Mouse (Mus musculus) skeletal muscle tissue, postnatal 0 days (tissue): Measurements from ENCODE around the gene Acsm3. TPM values are rescaled to one million over a fixed set of nuclear protein-coding genes. Genes with fewer than 3 reads are reported as not detected.

ENCODE experiments used
- polyA plus RNA-seq: library from polyadenylated mRNA; unstranded; fragments of >200 nt; fragmentation: Nextera tagmentation; extraction: Ambion mirVana; gene quantifications from 2 replicates; pipeline ENCODE4 v1.2.1, GENCODE M21; 2015

Acsm3 gene
- polyA plus RNA-seq, result 0.08 and 0.63 TPM in 2 replicates

GRCm38 (mm10) chr7:119760527-119760951 lies at the start of gene Acsm3:
TSS of gene Acsm3 (plus strand) at chr7:119760923.

GRCm38 (mm10) chr7:119720253-119720946 lies 40.3 kb upstream of the Acsm3 start, which contains the start of gene Thumpd1:
TSS of gene Thumpd1 (minus strand) at chr7:119720798.

DNA sequence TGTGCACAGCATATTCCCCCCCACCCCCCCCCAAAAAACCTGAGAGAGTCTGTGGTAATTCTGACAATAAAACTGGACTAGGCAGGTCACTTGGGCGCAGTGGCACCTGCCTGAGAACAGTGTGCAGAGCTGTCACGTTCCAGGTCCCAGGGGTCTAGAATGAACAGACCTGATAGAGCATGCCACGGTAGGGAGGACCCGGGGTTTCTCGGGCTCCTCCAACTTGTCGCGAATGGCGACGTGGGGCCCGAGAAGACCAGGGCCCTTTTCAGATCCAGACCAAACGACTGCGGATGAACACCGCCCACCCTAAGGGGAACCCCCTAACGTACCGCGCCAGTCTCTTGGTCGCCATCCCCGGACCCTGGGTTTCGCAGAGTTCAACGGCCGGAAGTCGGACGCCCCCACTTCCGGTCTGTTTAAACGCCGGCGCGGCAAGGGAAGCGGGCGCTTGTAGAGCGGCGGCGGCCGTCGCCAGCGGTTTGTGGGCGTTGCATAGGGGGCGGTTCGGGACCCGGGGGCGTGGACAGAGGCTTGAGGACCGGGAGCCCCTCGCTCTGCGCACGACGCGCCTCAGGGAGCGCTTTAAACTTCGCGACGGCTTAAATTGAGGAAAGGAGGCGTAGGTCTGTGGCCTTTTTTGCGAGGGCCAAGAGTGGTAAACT lies 33.0 kb downstream of the Acsm3 start, which contains the start of the genes Rexo5 and Eri2:
TSS of gene Rexo5 (plus strand) at position 421 of the 665 bp plus-strand sequence.
TSS of gene Eri2 (minus strand) at position 473 of the 665 bp plus-strand sequence.

Other genes with a start within 250 kb of the Acsm3 start
- 0.09 and 0.49 TPM in 2 replicates for gene Acsm5, start 241.5 kb upstream of the Acsm3 start, polyA plus RNA-seq
- gene Pdilt, start 237.4 kb upstream of the Acsm3 start, polyA plus RNA-seq, result not detected in 2 replicates
- not detected in 2 replicates for gene Acsm2, start 206.6 kb upstream of the Acsm3 start, polyA plus RNA-seq
- not detected in 2 replicates for gene Acsm1, start 153.9 kb upstream of the Acsm3 start, polyA plus RNA-seq
- 0.06 TPM in 1 of 2 replicates, not detected in the other for gene Acsm4, start 70.9 kb upstream of the Acsm3 start, polyA plus RNA-seq
- gene Thumpd1, start 40.1 kb upstream of the Acsm3 start, polyA plus RNA-seq, result 28.6 and 30.5 TPM in 2 replicates
- gene Rexo5, start 33.1 kb downstream of the Acsm3 start, polyA plus RNA-seq, result 2.8 and 5.3 TPM in 2 replicates
- 5.1 and 5.6 TPM in 2 replicates for gene Eri2, start 33.1 kb downstream of the Acsm3 start, polyA plus RNA-seq
- gene Lyrm1, start 134.9 kb downstream of the Acsm3 start, polyA plus RNA-seq, result 8.6 and 10.5 TPM in 2 replicates
- gene Dcun1d3, start 135.4 kb downstream of the Acsm3 start, polyA plus RNA-seq, result 6.4 and 8.4 TPM in 2 replicates